Mouse (Mus musculus) CH12.LX (cell line): ENCODE data around the gene Zfyve16.

Experiments used
- CTCF ChIP-seq, 2 experiments: IDR thresholded peaks in 1 of 2; conservative IDR thresholded peaks in 1 of 2; 2 replicates each; pipeline ENCODE4 v1.5.1; 2011 to 2012; ENCODE audit warnings: low read depth in 2 of 2, low read length in 2 of 2, improper control_type of control experiment in 1 of 2, inconsistent platforms in 1 of 2, mild to moderate bottlenecking in 1 of 2, moderate library complexity in 1 of 2
- EP300 ChIP-seq: IDR thresholded peaks from 2 replicates; pipeline ENCODE4 v1.6.1; 2011; ENCODE audit warnings: low read length, improper control_type of control experiment
- GABPA ChIP-seq: IDR thresholded peaks from 2 replicates; pipeline ENCODE4 v1.6.1; 2012; ENCODE audit warnings: low read depth, low read length, improper control_type of control experiment, inconsistent platforms; ENCODE audit not compliant: insufficient replicate concordance
- HCFC1 ChIP-seq: IDR thresholded peaks from 2 replicates; pipeline ENCODE4 v1.6.1; 2012; ENCODE audit warnings: low read depth, mild to moderate bottlenecking, inconsistent platforms, low read length, improper control_type of control experiment
- JUN ChIP-seq: IDR thresholded peaks from 2 replicates; pipeline ENCODE4 v1.6.1; 2011; ENCODE audit warnings: low read depth, mild to moderate bottlenecking, low read length, improper control_type of control experiment, moderate library complexity; ENCODE audit not compliant: insufficient read depth
- NRF1 ChIP-seq: IDR thresholded peaks from 2 replicates; pipeline ENCODE4 v1.6.1; 2014; ENCODE audit warnings: low read depth, mild to moderate bottlenecking, inconsistent platforms, low read length, improper control_type of control experiment, moderate library complexity
- POLR2A ChIP-seq: IDR thresholded peaks from 2 replicates; pipeline ENCODE4 v1.6.1; 2011; ENCODE audit warnings: low read depth, mild to moderate bottlenecking, improper control_type of control experiment, low read length
- USF1 ChIP-seq: IDR thresholded peaks from 2 replicates; pipeline ENCODE4 v1.6.1; 2014; ENCODE audit warnings: low read depth, mild to moderate bottlenecking, inconsistent platforms, low read length, improper control_type of control experiment

GRCm38 (mm10) chr13:92576072-92576471, 45.4 kb upstream of the Zfyve16 start, which contains the start of gene Spz1:
- TF ChIP-seq POLR2A (no peak), HCFC1 (no peak), CTCF (conservative IDR thresholded peaks at IDR 0.05 in 1 of 2, IDR thresholded peaks at IDR 0.05 in 1 of 2; ENCODE audit: low read depth in 2 of 2, low read length in 2 of 2) (no peak), EP300 (no peak), JUN (no peak), NRF1 (no peak), GABPA (no peak), USF1 (no peak)
